Mouse (Mus musculus) liver, adult 2 months (tissue): ENCODE measurements at regions not wholly inside any gene's neighbourhood (a gene's known extent, or its start where the extent isn't known, plus 50 kb on each side); places are given as distances from the start of the nearest gene placed in this dataset.
"Not testable (repeated sequence)": the region's sequence is repeated elsewhere in the genome, so short reads cannot be mapped to it uniquely, and the experiment has no call there.

Experiments used
- DNase-seq: peaks from one replicate; pipeline ENCODE4 v3.0.0-alpha.2; 2011; ENCODE audit warnings: low read depth, low spot score; ENCODE audit errors: extremely low read depth
- H3K27ac ChIP-seq: fragments of 200-500 bp; replicated peaks from 2 replicates; pipeline ENCODE4 v1.5.1; 2012; ENCODE audit warnings: low read depth, mild to moderate bottlenecking, control low read depth, inconsistent platforms, low read length; ENCODE audit not compliant: insufficient read depth
- H3K27me3 ChIP-seq: fragments of 200-500 bp; 2 replicates; pipeline ENCODE4 v1.6.1; 2012; ENCODE audit warnings: mild to moderate bottlenecking, moderate library complexity, low read length, inconsistent platforms; ENCODE audit not compliant: control insufficient read depth, insufficient read depth
- H3K36me3 ChIP-seq: fragments of 200-500 bp; 2 replicates; pipeline ENCODE4 v1.6.1; 2012; ENCODE audit warnings: low read length, inconsistent platforms; ENCODE audit not compliant: control insufficient read depth, insufficient read depth
- H3K4me1 ChIP-seq: fragments of 200-500 bp; 2 replicates; pipeline ENCODE4 v1.6.1; 2011; ENCODE audit warnings: low read length; ENCODE audit not compliant: control insufficient read depth, insufficient read depth
- H3K4me3 ChIP-seq: fragments of 200-500 bp; 2 replicates; pipeline ENCODE4 v1.5.1; 2011; ENCODE audit warnings: low read depth, mild to moderate bottlenecking, control low read depth, low read length, moderate library complexity; ENCODE audit not compliant: insufficient read depth
- H3K79me2 ChIP-seq: fragments of 200-500 bp; 2 replicates; pipeline ENCODE4 v1.6.1; 2012; ENCODE audit warnings: inconsistent platforms, mild to moderate bottlenecking, low read length, moderate library complexity; ENCODE audit not compliant: control insufficient read depth, insufficient read depth
- H3K9ac ChIP-seq: fragments of 200-500 bp; 2 replicates; pipeline ENCODE4 v1.6.1; 2012; ENCODE audit warnings: low read depth, mild to moderate bottlenecking, control low read depth, inconsistent platforms, low read length
- WGBS: fragments of 180-500 bp; shearing (Covaris S2); methylation state at CpG from one replicate; pipeline ENCODE4 v1.1.7; 2018; 5-methylcytosine and 5-hydroxymethylcytosine counted together

GRCm38 (mm10) chr13:66802558-66802957 lies 102.2 kb upstream of the Gm10767 start:
- H3K36me3 ChIP-seq, H3K27me3 ChIP-seq, H3K27ac ChIP-seq, H3K9ac ChIP-seq, H3K79me2 ChIP-seq, DNase-seq, H3K4me3 ChIP-seq, H3K4me1 ChIP-seq: not testable (repeated sequence)
- WGBS, result 73% methylated on average over 2 of the region's 3 CpGs

DNA sequence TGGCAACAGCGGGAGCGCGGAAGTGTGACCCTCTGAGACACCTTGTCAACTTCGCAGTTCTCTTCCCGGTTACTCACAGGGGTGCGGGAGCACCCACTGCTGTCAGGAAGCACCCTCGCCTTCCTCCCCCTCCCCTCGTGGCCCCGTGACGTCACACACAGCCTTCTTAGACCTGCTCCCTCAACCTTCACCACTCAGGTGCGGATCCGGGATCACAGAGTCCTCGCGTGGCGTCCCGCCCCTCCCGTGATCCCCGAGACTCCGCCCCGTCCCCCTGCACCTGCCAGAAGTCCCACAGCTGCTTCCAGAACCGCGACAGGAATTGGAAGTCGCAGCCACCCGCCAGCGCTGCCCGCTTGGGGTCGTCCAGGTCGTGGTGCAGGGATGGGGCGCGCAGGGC lies 97.1 kb upstream of the Gm10767 start:
- 5% methylated on average over 30 of the region's 30 CpGs for WGBS
- not testable (repeated sequence) for H3K79me2 ChIP-seq, H3K9ac ChIP-seq, DNase-seq, H3K27ac ChIP-seq, H3K36me3 ChIP-seq, H3K4me1 ChIP-seq, H3K27me3 ChIP-seq
- peak overlapping the region; percentile 18; the same call in 1 of the 2 replicates for H3K4me3 ChIP-seq
